Mouse (Mus musculus) liver, embryonic 16.5 days (tissue): ENCODE measurements around the gene Herc2. TPM values are rescaled to one million over a fixed set of nuclear protein-coding genes. Genes with fewer than 3 reads are reported as not detected.

Experiments used
- ATAC-seq: fragments of 200-750 bp; cut with Nextera tagmentation; 2 replicates; pipeline ENCODE4 v1.8.0; 2017; ENCODE audit warnings: low read depth, mild to moderate bottlenecking, moderate number of reproducible peaks, moderate library complexity
- H3K27ac ChIP-seq: fragments of 300-500 bp; sonication (generic); 2 replicates; pipeline ENCODE4 v1.5.1; 2014; ENCODE audit warnings: mild to moderate bottlenecking, low read length
- H3K27me3 ChIP-seq: fragments of 300-500 bp; sonication (generic); 2 replicates; pipeline ENCODE4 v1.6.1; 2014; ENCODE audit warnings: low read depth, low read length, mixed read lengths; ENCODE audit not compliant: control insufficient read depth, insufficient read depth
- H3K36me3 ChIP-seq: fragments of 300-500 bp; sonication (generic); 2 replicates; pipeline ENCODE4 v1.6.1; 2014; ENCODE audit warnings: mild to moderate bottlenecking; ENCODE audit not compliant: control insufficient read depth, insufficient read depth
- H3K4me1 ChIP-seq: fragments of 300-500 bp; sonication (generic); 2 replicates; pipeline ENCODE4 v1.6.1; 2014; ENCODE audit warnings: low read depth, low read length, mixed read lengths; ENCODE audit not compliant: control insufficient read depth
- H3K4me2 ChIP-seq: fragments of 300-500 bp; sonication (generic); 2 replicates; pipeline ENCODE4 v1.6.1; 2014; ENCODE audit warnings: low read depth, low read length, mixed read lengths
- H3K4me3 ChIP-seq: fragments of 300-500 bp; sonication (generic); 2 replicates; pipeline ENCODE4 v1.5.1; 2014; ENCODE audit warnings: low read depth, mild to moderate bottlenecking, low read length
- H3K9ac ChIP-seq: fragments of 300-500 bp; sonication (generic); 2 replicates; pipeline ENCODE4 v1.6.1; 2014; ENCODE audit warnings: low read depth, low read length
- H3K9me3 ChIP-seq: fragments of 300-500 bp; sonication (generic); replicated peaks from 2 replicates; pipeline ENCODE4 v1.6.1; 2016; ENCODE audit warnings: low read length; ENCODE audit not compliant: control insufficient read depth
- WGBS: fragments of 180-500 bp; shearing (Covaris S2); extraction: QIAGEN DNeasy Blood & Tissue Kit; methylation state at CpG from one replicate; pipeline ENCODE4 v1.1.7; 2014; ENCODE audit not compliant: insufficient replicate concordance; 5-methylcytosine and 5-hydroxymethylcytosine counted together
- polyA plus RNA-seq: library from polyadenylated mRNA; unstranded; fragments of >200 nt; fragmentation: Nextera tagmentation; extraction: Ambion mirVana; gene quantifications from 2 replicates; pipeline ENCODE4 v1.2.1, GENCODE M21; 2015

The Herc2 gene
- polyA plus RNA-seq, 1 experiment from 2014 or later, result 13.4 TPM

DNA sequence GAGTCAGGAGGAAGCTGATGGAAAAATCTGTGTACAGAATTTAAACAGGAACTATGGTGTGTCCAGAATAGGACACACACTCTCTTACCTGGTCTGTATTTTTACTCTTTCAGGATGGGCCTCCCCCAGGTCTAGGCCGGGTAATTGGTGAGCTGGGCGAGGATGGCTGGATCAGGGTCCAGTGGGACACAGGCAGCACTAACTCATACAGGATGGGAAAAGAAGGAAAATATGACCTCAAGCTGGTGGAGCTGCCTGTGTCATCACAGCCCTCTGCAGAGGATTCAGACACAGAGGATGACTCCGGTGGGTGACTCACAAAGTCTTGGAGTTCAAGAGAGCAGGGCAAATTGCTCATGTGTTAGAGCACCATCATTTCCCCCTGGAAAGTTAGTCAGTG is 96.4 kb downstream of the Herc2 start:
- no peaks in the 10 kb centered on the region for H3K27me3 ChIP-seq
- no peaks in the 10 kb centered on the region for H3K4me1 ChIP-seq
- H3K9ac ChIP-seq, result no peak overlapping the region
- no peak overlapping the region for H3K27ac ChIP-seq
- H3K36me3 ChIP-seq, result peaks cover 29% of the 10 kb centered on the region
- H3K4me3 ChIP-seq, result no peak overlapping the region
- WGBS, result 85% methylated on average over 3 of the region's 3 CpGs
- no peak for ATAC-seq
- H3K4me2 ChIP-seq, result no peak overlapping the region
- no peaks in the 10 kb centered on the region for H3K9me3 ChIP-seq

DNA sequence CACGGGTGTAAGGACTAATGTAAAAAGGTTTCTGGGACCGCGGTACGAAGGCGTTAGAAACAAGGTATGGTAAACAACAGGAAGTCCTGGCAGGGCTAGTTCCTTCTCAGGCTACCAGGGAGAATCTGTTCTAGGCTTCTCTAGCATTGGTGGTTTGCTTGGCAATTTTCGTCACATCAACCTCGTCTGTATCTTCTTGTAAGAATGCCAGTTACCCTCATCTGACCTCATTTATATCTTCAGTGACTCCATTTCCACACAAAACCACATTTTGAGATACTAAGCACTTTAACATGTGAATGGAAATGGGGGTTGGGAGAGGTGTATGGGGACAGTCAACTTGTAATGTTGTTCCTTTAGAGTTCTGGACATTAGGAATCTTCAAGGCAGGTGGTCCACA is 98.9 kb downstream of the Herc2 start:
- no peak for ATAC-seq
- 80% methylated on average over 7 of the region's 7 CpGs for WGBS
- no peaks in the 10 kb centered on the region for H3K9me3 ChIP-seq
- H3K36me3 ChIP-seq, result peaks cover 45% of the 10 kb centered on the region
- no peaks in the 10 kb centered on the region for H3K4me1 ChIP-seq
- H3K9ac ChIP-seq, result no peak overlapping the region
- no peak overlapping the region for H3K27ac ChIP-seq
- H3K27me3 ChIP-seq, result no peaks in the 10 kb centered on the region
- no peak overlapping the region for H3K4me2 ChIP-seq
- no peak overlapping the region for H3K4me3 ChIP-seq

DNA sequence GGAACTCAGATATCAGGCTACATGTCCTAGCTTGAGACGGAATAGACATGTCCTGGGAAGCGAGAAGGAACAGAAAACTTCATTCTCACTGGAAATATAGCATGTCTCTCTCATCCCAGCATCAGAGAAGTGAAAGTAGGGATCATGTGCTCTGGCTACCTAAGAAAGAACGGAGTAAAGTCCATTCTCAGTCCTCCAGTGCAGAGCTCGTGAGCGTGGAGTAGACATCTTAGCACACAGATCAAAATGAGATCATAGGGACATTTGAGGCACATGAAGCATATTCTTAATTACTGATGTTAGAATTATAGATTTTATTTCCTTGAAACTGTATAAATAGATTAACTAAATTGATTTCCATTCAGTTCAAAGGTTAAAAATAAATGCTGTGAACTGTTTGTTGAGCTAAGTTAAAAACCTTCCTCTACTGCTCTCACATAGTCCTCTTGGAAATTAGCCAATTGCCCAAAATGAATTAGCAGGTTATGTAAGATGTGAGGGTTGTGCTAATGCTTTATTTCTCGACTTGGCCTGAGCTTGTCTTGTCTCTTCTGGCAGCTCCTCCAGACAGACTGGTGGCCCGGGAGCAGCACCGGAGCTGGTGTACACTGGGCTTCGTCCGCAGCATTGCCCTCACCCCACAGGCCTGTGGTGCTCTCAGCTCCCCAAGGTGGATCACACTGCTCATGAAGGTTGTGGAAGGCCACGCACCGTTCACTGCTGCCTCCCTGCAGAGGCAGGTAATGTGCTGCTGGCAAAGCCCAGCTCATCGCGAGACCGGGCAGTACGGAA is 102.1 kb downstream of the Herc2 start:
- Histone ChIP-seq H3K36me3 (peaks cover 48% of the 10 kb centered on the region), H3K4me1 (no peaks in the 10 kb centered on the region), H3K9ac (no peak overlapping the region), H3K27me3 (no peaks in the 10 kb centered on the region), H3K9me3 (no peaks in the 10 kb centered on the region), H3K27ac (no peak overlapping the region), H3K4me2 (no peak overlapping the region), H3K4me3 (no peak overlapping the region)
- no peak for ATAC-seq
- WGBS, result 90% methylated on average over 16 of the region's 16 CpGs

DNA sequence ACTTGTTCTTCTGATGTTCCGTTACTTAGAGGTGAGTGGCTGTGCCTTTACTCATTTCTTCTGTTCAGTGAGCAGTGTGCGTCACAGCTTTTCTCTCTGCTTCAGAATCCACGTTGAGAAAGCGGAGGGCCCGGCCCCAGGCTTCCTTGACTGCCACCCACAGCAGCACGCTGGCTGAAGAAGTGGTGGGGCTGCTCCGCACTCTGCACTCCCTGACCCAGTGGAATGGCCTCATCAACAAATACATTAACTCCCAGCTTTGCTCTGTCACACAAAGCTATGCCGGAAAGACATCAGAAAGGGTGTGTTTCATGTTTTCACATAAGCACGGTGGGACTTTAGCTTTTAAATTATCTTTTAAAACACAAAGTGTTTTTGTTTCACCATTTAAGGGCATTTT is 103.2 kb downstream of the Herc2 start:
- H3K36me3 ChIP-seq, result peaks cover 56% of the 10 kb centered on the region
- no peak overlapping the region for H3K4me3 ChIP-seq
- H3K9me3 ChIP-seq, result no peaks in the 10 kb centered on the region
- no peaks in the 10 kb centered on the region for H3K27me3 ChIP-seq
- 90% methylated on average over 9 of the region's 9 CpGs for WGBS
- no peaks in the 10 kb centered on the region for H3K4me1 ChIP-seq
- H3K4me2 ChIP-seq, result no peak overlapping the region
- H3K27ac ChIP-seq, result no peak overlapping the region
- no peak for ATAC-seq
- H3K9ac ChIP-seq, result no peak overlapping the region

DNA sequence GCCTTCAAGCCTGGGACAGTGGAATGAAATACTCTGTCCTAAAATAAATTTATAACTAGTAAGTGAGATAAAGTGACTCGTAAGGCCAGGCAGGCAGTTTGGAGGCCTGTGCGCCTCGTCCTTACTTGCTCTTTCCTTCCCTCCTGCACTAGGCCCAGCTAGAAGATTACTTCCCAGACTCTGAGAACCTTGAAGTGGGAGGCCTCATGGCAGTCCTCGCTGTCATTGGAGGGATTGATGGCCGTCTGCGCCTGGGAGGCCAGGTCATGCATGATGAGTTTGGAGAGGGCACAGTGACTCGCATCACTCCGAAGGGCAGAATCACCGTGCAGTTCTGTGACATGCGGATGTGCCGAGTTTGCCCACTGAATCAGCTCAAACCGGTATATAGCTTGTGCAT is 103.6 kb downstream of the Herc2 start:
- Histone ChIP-seq H3K27ac (no peak overlapping the region), H3K9me3 (no peaks in the 10 kb centered on the region), H3K4me3 (no peak overlapping the region), H3K4me1 (no peaks in the 10 kb centered on the region), H3K36me3 (peaks cover 55% of the 10 kb centered on the region), H3K4me2 (no peak overlapping the region), H3K9ac (no peak overlapping the region), H3K27me3 (no peaks in the 10 kb centered on the region)
- ATAC-seq, result no peak
- 91% methylated on average over 12 of the region's 12 CpGs for WGBS

DNA sequence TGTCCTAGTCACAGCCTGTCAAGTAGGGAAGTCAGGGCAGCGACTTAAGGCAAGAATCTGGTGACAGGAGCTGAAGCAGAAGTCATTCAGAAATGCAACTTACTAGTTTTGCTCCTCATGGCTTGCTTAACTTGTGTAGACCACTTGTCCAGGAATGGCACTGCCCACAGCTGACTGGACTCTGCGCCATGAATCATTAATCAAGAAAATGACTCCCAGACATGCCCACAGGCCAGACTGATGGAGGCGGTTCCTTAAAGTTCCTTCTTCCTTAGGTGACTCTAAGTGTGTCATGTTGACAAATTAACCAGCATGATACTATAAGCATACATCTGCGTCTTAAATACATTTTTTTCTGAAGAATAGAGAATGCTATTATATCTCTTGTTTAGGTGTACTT is 113.3 kb downstream of the Herc2 start:
- ATAC-seq, result no peak
- Histone ChIP-seq H3K4me2 (no peak overlapping the region), H3K4me3 (no peak overlapping the region), H3K27me3 (no peaks in the 10 kb centered on the region), H3K9me3 (no peaks in the 10 kb centered on the region), H3K27ac (no peak overlapping the region), H3K36me3 (peaks cover 19% of the 10 kb centered on the region), H3K9ac (no peak overlapping the region), H3K4me1 (no peaks in the 10 kb centered on the region)
- WGBS, result 85% methylated on average over 4 of the region's 4 CpGs

DNA sequence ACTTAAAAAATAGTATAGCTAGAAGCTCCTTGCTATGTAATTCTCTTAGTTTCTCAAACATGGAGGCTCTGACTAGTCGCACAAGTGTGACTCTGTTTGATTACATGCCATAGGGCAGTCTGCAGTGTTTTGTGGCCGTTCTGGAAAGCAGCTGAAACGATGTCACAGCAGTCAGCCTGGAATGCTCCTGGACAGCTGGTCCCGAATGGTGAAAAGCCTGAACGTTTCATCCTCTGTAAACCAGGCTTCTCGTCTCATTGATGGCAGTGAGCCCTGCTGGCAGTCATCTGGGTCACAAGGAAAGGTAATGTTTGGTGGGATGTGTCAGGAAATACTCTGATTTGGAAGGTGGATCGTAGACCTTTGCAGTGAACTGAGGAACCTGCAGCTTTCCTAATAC is 118.7 kb downstream of the Herc2 start:
- H3K9ac ChIP-seq, result no peak overlapping the region
- no peak overlapping the region for H3K4me2 ChIP-seq
- no peak for ATAC-seq
- WGBS, result 85% methylated on average over 7 of the region's 7 CpGs
- no peak overlapping the region for H3K4me3 ChIP-seq
- no peaks in the 10 kb centered on the region for H3K9me3 ChIP-seq
- H3K27ac ChIP-seq, result no peak overlapping the region
- H3K36me3 ChIP-seq, result peaks cover 11% of the 10 kb centered on the region
- H3K4me1 ChIP-seq, result no peaks in the 10 kb centered on the region
- H3K27me3 ChIP-seq, result no peaks in the 10 kb centered on the region

DNA sequence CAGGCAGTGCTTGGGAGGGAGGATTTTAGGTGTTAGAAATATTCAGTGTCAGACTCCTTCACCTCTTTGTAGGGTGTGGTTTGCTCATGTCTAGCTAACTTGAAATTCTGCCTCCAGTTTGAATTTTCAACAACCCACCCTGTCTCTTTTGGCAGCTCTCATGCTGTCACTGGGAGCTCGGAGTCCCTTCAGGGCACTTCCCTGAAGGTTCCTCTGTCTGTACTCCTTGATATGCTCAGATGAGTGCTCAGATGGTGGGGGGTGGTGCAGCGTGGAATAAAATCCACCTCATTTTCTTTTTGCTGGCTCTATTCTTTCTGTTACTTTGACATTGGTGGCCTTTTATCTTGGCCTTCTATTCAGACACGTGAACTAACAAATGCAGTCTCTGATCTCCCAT is 127.4 kb downstream of the Herc2 start:
- Histone ChIP-seq H3K36me3 (peaks cover 14% of the 10 kb centered on the region), H3K27ac (no peak overlapping the region), H3K4me1 (no peaks in the 10 kb centered on the region), H3K9me3 (no peaks in the 10 kb centered on the region), H3K4me3 (no peak overlapping the region), H3K27me3 (no peaks in the 10 kb centered on the region), H3K4me2 (no peak overlapping the region), H3K9ac (no peak overlapping the region)
- ATAC-seq, result no peak
- 72% methylated on average over 3 of the region's 3 CpGs for WGBS

DNA sequence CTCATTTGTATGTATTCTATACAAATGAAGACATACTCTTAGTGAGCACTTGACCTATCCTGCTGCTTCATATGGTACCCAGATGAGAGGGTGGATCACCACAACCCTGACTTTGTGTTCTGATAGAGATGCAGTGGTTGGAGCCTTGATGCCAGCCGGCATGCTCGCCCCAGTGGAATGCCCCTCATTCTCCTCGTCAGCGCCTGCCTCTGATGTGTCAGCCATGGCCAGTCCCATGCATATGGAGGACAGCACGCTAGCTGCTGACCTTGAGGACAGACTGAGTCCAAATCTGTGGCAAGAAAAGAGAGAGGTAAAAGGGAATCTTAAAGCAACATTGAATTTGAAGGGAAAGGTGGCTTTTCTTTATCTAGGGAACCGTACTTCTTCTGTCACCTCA is 141.0 kb downstream of the Herc2 start:
- H3K27me3 ChIP-seq, result no peaks in the 10 kb centered on the region

More for the DNA sequence above, 141.0 kb downstream of the Herc2 start:
- Histone ChIP-seq H3K27ac (no peak overlapping the region), H3K36me3 (peaks cover 31% of the 10 kb centered on the region), H3K4me1 (no peaks in the 10 kb centered on the region), H3K9ac (no peak overlapping the region), H3K4me2 (no peak overlapping the region), H3K4me3 (no peak overlapping the region), H3K9me3 (no peaks in the 10 kb centered on the region)
- no peak for ATAC-seq
- 88% methylated on average over 6 of the region's 6 CpGs for WGBS
